ENCODE assay signal across 17 mouse cellular contexts in genomic region chr9:107747310-107747709, GRCm38 (mm10).
"Had no signal": no experiment of that assay in that cellular context is flagged by ENCODE, and none has a peak within 500 bp of the region (broad histone marks: within the 10 kb centered on the region; RNA-seq: fewer than 3 reads in every experiment).

No protein-coding gene starts in this region.

- H3K4me3 ChIP-seq: layer of hippocampus, adult 2 months; liver, embryonic 13.5 days; midbrain, embryonic 13.5 days; neural tube, embryonic 12.5 days; neural tube, embryonic 15.5 days had no signal

- H3K9me3 ChIP-seq: liver, embryonic 13.5 days; midbrain, embryonic 13.5 days; neural tube, embryonic 12.5 days; neural tube, embryonic 15.5 days had no signal

- DNase-seq: kidney, adult 2 months; kidney, postnatal 25 days; layer of hippocampus, adult 9-11 months; liver, embryonic 13.5 days; right cerebral cortex, adult 18-20 months; right cerebral cortex, postnatal 14 days; right cerebral cortex, postnatal 4 days; thymus, adult 2 months; thymus, postnatal 14 days had no signal

- H3K27ac ChIP-seq: kidney, postnatal 0 days; layer of hippocampus, adult 2 months; midbrain, embryonic 13.5 days; neural tube, embryonic 12.5 days; neural tube, embryonic 15.5 days; stomach, postnatal 0 days had no signal

- H3K27me3 ChIP-seq: liver, embryonic 13.5 days; midbrain, embryonic 13.5 days; neural tube, embryonic 12.5 days; neural tube, embryonic 15.5 days had no signal

- ATAC-seq: intestine, postnatal 0 days; lung, postnatal 0 days; midbrain, embryonic 13.5 days had no signal

- H3K4me1 ChIP-seq: midbrain, embryonic 13.5 days; neural tube, embryonic 12.5 days; neural tube, embryonic 15.5 days had no signal
